Mouse (Mus musculus): ENCODE results near the gene Gga2. TPM values are rescaled to one million over a fixed set of nuclear protein-coding genes. Genes with fewer than 3 reads are reported as not detected.
A peak's percentile ranks its signal among the peaks of the same experiment; 100 is the strongest.

The Gga2 gene
- 9.7 and 10.1 TPM in 2 replicates for polyA plus RNA-seq (2015; fragmentation: Nextera tagmentation; extraction: Ambion mirVana)

DNA sequence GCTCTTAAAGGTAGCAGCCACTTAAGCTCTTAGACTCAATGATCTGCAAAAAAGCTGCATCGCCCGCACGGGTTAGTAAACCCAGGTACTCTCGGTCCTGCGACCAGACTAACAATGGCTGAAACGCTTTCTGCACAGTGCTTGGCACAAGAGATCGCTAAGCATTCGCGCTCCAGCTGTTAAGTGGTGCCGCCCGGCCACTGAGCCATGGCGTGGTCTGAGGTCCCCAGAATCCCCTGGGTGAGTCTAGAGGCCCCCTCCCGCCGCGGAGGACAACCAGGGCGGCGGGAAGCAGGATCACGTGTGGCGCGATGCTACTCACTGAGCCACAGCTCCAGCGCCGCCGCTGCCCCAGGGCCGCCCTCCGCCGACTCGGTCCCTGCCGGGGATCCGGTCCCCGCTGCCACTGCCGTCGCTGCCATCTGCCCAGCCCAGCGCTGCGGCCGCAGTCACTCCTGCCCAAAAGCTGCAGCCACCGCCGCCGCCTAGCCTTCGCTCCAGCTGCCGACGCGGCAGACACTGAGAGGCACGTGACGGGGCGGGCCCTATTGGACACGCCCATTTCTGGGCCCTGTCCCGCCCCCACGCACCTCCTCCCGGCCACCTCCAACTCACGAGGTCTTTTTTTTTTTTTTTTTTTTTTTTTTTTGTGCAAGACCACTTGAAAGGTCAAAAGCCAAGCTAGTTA is at the start of gene Gga2:
Gga2 (minus strand) TSS at position 556 of the 688 bp plus-strand sequence.
- peak within 1 kb of the TSS; percentile 69 for H3K9ac ChIP-seq (replicated peaks)
- H3K4me2 ChIP-seq (ENCODE audit: low read depth, low read length) = peak within 1 kb of the TSS; percentile 100
- WGBS (ENCODE audit: insufficient replicate concordance) = under 1% methylated on average over 49 of the region's 50 CpGs
- DNase-seq (peak; percentile 91), ATAC-seq (peak; percentile 89)
- TF ChIP-seq EP300 (IDR thresholded peaks at IDR 0.05; ENCODE audit: low read depth) = no peak
- H3K27ac ChIP-seq (ENCODE audit: low read depth) = peak within 1 kb of the TSS; percentile 69
- no peaks in the 10 kb centered on the region for H3K36me3 ChIP-seq (replicated peaks; ENCODE audit: insufficient read depth, low read length)
- H3K27me3 ChIP-seq (ENCODE audit: insufficient read depth, low read length) = no peaks in the 10 kb centered on the region
- peaks cover 42% of the 10 kb centered on the region for H3K4me1 ChIP-seq (ENCODE audit: insufficient read depth)
- H3K4me3 ChIP-seq (ENCODE audit: low read depth, low read length) = peak within 1 kb of the TSS; percentile 81
- no peaks in the 10 kb centered on the region for H3K9me3 ChIP-seq (ENCODE audit: low read length)

DNA sequence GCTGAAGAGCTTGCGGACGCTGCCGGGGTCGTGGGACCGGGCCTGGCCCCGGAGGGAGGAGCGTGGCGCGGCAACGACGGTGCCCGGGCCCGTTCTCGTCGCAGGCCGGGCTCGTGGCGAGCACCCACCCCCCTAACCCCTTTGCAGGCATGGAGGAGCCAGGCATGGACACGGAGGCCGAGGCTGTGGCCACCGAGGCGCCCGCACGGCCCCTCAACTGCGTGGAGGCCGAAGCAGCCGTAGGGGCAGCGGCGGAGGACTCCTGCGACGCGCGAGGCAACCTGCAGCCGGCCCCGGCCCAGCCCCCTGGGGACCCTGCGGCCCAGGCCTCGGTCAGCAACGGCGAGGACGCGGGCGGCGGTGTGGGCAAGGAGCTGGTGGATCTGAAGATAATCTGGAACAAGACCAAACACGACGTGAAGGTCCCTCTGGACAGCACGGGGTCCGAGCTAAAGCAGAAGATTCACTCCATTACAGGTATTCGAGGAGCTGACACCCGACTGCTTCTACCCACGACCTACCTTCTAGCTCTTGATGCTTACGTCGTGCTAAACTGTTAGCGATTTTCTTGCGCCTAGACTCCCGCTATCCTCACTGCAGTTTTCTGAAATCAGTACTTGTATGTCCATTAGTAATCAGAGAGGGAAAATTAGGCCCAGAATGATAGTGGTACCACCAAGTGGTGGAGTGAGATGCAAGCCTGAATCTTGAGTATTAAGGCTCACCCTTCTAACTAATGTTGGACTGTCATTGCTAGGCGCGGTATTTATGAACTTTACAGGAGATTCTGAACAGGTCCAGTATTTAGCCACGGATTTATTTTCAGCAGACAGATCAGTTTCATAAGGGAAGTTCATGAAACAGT is 46.7 kb upstream of the Gga2 start:
- DNase-seq (peak; percentile 47), ATAC-seq (peak; percentile 6)
- WGBS (ENCODE audit: insufficient replicate concordance) = under 1% methylated on average over 55 of the region's 58 CpGs
- H3K4me2 ChIP-seq (ENCODE audit: low read depth, low read length) = peak overlapping the region; percentile 91
- peaks cover 19% of the 10 kb centered on the region for H3K36me3 ChIP-seq (replicated peaks; ENCODE audit: insufficient read depth, low read length)
- H3K9ac ChIP-seq (replicated peaks) = peak overlapping the region; percentile 89
- peak overlapping the region; percentile 92 for H3K27ac ChIP-seq (ENCODE audit: low read depth)
- TF ChIP-seq CTCF (IDR thresholded peaks at IDR 0.05; ENCODE audit: low read depth) = peak; percentile 37; the same call in 1 of the 2 replicates
- no peak for TF ChIP-seq EP300 (IDR thresholded peaks at IDR 0.05; ENCODE audit: low read depth)
- no peaks in the 10 kb centered on the region for H3K9me3 ChIP-seq (ENCODE audit: low read length)
- peaks cover 36% of the 10 kb centered on the region for H3K4me1 ChIP-seq (ENCODE audit: insufficient read depth)
- no peaks in the 10 kb centered on the region for H3K27me3 ChIP-seq (ENCODE audit: insufficient read depth, low read length)
- H3K4me3 ChIP-seq (ENCODE audit: low read depth, low read length) = peak overlapping the region; percentile 94

DNA sequence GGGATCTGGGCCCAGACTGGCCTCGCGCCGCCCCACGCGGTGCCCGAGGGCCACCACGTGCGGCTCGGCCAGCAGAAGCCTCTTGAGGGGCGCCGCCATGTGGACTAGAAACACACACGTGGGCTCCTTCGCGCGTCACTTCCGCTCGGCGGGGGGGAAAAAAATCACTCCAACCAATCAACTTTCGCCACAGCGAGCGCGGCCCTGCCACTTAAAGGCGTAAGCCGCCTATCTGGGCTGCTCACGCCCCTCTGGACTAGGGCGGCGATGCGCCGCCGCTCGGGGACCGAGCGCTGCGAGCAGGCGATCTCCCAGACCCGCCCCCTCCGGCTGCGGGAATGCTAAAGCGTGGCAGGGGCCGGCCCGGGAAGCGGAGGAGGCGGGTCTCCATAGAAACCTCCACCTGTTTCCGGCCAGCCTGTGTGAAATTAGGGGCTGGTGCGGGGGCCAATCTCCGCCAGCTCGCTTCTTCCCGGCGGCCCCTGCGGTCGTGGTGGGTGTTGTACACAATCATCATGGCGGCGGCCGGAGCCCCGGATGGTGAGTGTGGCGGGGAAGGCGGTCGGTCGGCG is 46.0 kb upstream of the Gga2 start, which contains the start of the genes Ubfd1 and Ears2:
Ubfd1 (plus strand) TSS at position 231 of the 572 bp plus-strand sequence.
Ears2 (minus strand) TSS at position 319 of the 572 bp plus-strand sequence.
- TF ChIP-seq CTCF (IDR thresholded peaks at IDR 0.05; ENCODE audit: low read depth) (no peak; the same call in 1 of the 2 replicates), EP300 (IDR thresholded peaks at IDR 0.05; ENCODE audit: low read depth) (peak; percentile 20; the same call in 1 of the 2 replicates)
- DNase-seq = peak; percentile 96
- Histone ChIP-seq H3K4me3 (ENCODE audit: low read depth, low read length) (peak within 1 kb of the TSS; percentile 94), H3K4me1 (ENCODE audit: insufficient read depth) (peaks cover 36% of the 10 kb centered on the region), H3K4me2 (ENCODE audit: low read depth, low read length) (peak within 1 kb of the TSS; percentile 91), H3K27ac (ENCODE audit: low read depth) (peak within 1 kb of the TSS; percentile 92), H3K27me3 (ENCODE audit: insufficient read depth, low read length) (no peaks in the 10 kb centered on the region), H3K36me3 (replicated peaks; ENCODE audit: insufficient read depth, low read length) (peaks cover 14% of the 10 kb centered on the region), H3K9me3 (ENCODE audit: low read length) (no peaks in the 10 kb centered on the region), H3K9ac (replicated peaks) (peak within 1 kb of the TSS; percentile 89)
- WGBS (ENCODE audit: insufficient replicate concordance) = under 1% methylated on average over 53 of the region's 60 CpGs
- ATAC-seq = peak; percentile 97

- H3K27ac ChIP-seq (ENCODE audit: low read depth) = peak overlapping the region; percentile 92
- H3K9ac ChIP-seq (replicated peaks) = peak overlapping the region; percentile 89
- H3K27me3 ChIP-seq (ENCODE audit: insufficient read depth, low read length) = no peaks in the 10 kb centered on the region
- ATAC-seq (no peak), DNase-seq (peak; percentile 21)
- H3K4me2 ChIP-seq (ENCODE audit: low read depth, low read length) = peak overlapping the region; percentile 91
- H3K4me3 ChIP-seq (ENCODE audit: low read depth, low read length) = peak overlapping the region; percentile 94
- 6% methylated on average over 31 of the region's 31 CpGs for WGBS (ENCODE audit: insufficient replicate concordance)
- H3K4me1 ChIP-seq (ENCODE audit: insufficient read depth) = peaks cover 36% of the 10 kb centered on the region
- no peaks in the 10 kb centered on the region for H3K9me3 ChIP-seq (ENCODE audit: low read length)
- H3K36me3 ChIP-seq (replicated peaks; ENCODE audit: insufficient read depth, low read length) = peaks cover 7% of the 10 kb centered on the region
- TF ChIP-seq CTCF (IDR thresholded peaks at IDR 0.05; ENCODE audit: low read depth) (no peak), EP300 (IDR thresholded peaks at IDR 0.05; ENCODE audit: low read depth) (no peak)
These were observed 45.3 kb upstream of the Gga2 start for GRCm38 (mm10) chr7:122066102-122066944.

DNA sequence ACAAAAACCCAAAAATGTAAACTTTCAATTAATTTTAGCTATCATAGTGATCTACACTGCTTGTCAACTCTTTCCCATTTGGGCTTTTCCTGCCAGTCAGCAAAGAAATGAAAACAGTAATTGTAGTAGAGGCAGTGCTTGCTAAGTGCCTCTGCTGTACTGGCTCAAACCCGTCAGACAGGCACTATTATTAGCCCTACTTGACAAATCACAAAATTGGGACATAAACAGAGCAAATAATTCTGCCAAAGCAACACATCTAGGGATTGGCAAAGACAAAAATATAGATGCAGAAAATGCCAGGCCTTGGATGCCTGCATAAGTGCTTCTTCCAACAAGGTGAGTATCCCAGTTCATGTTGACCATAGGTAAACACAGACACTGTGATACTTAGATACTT is 44.6 kb upstream of the Gga2 start:
- WGBS (ENCODE audit: insufficient replicate concordance) = 33% methylated on average over 1 of the region's 1 CpGs
- Histone ChIP-seq H3K4me2 (ENCODE audit: low read depth, low read length) (peak overlapping the region; percentile 91), H3K9ac (replicated peaks) (no peak overlapping the region), H3K36me3 (replicated peaks; ENCODE audit: insufficient read depth, low read length) (peaks cover 6% of the 10 kb centered on the region), H3K27me3 (ENCODE audit: insufficient read depth, low read length) (no peaks in the 10 kb centered on the region), H3K9me3 (ENCODE audit: low read length) (no peaks in the 10 kb centered on the region), H3K4me1 (ENCODE audit: insufficient read depth) (peaks cover 34% of the 10 kb centered on the region), H3K4me3 (ENCODE audit: low read depth, low read length) (peak overlapping the region; percentile 94; the same call in 1 of the 2 replicates), H3K27ac (ENCODE audit: low read depth) (peak overlapping the region; percentile 92)
- TF ChIP-seq EP300 (IDR thresholded peaks at IDR 0.05; ENCODE audit: low read depth) = no peak
- no peak for TF ChIP-seq CTCF (IDR thresholded peaks at IDR 0.05; ENCODE audit: low read depth)
- DNase-seq = no peak
- ATAC-seq = no peak

Measured in liver, postnatal 0 days (tissue).